ENCODE assay signal across 17 mouse cellular contexts in the genomic region with DNA sequence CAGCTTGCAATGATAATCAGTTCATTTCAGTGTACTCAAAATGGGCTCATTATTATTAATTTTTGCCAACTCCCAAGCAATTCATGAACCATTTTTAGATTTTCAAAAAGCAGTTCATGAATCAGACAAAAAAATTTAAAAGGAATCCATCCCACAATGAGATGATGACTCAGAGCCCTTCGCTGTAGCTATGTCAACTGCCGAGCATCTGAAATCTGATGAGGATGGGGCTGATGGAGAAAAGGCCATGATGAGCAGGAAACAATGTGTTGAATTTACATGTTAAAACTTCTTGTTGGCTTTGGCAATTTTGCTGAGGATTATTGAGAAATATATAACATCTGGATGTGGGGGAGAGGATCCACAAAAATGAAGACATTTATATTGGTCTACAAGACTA.
DNase-seq lines count a peak whose midpoint lies in the region; TF ChIP-seq lines count a peak whose summit lies in the region.
"Had no signal": no experiment of that assay in that cellular context is flagged by ENCODE, and none has a peak within 500 bp of the region (broad histone marks: within the 10 kb centered on the region; RNA-seq: fewer than 3 reads in every experiment).

No protein-coding gene starts in this region.

- no peaks in the 10 kb centered on the region for H3K27me3 ChIP-seq in myocyte (ENCODE audit: control insufficient read depth, insufficient read depth, insufficient read length)
- H3K27me3 ChIP-seq: midbrain, embryonic 13.5 days; neural tube, embryonic 13.5 days had no signal

- no peak overlapping the region for H3K4me2 ChIP-seq in myocyte (ENCODE audit: low read depth)
- H3K4me2 ChIP-seq: midbrain, embryonic 13.5 days; neural tube, embryonic 13.5 days had no signal

- H3K36me3 ChIP-seq in myocyte (ENCODE audit: control insufficient read depth, insufficient read depth) = no peaks in the 10 kb centered on the region
- H3K36me3 ChIP-seq: hindbrain, embryonic 10.5 days; midbrain, embryonic 13.5 days; neural tube, embryonic 13.5 days had no signal

- DNase-seq in layer of hippocampus, adult 11-12 months (ENCODE audit: low spot score) = peak; percentile 19
- no peak for DNase-seq in layer of hippocampus, postnatal 25 days (ENCODE audit: extremely low spot score in 1 of 2, low spot score in 1 of 2)
- DNase-seq in NIH3T3 (ENCODE audit: low read depth) = peak; percentile 83
- DNase-seq in fibroblast of lung, adult 2 months (ENCODE audit: low read depth) = peak; percentile 46
- no peak for DNase-seq in adrenal gland, postnatal 36 days
- DNase-seq in urinary bladder, postnatal 14 days (ENCODE audit: low spot score) = no peak
- DNase-seq in spleen, postnatal 14 days (ENCODE audit: low spot score in 2 of 2) = no peak
- DNase-seq: adrenal gland, postnatal 10 days; cerebellum, adult 2 months; gastrocnemius, postnatal 25 days; kidney, adult 11 months; liver; lung, postnatal 14 days had no signal

- H3K79me2 ChIP-seq in myocyte (ENCODE audit: control insufficient read depth, insufficient read depth) = no peaks in the 10 kb centered on the region

- no peak for TF ChIP-seq POLR2A in myocyte (IDR thresholded peaks at IDR 0.05; ENCODE audit: insufficient read length, low read depth)

- no peak overlapping the region for H3ac ChIP-seq in myocyte (ENCODE audit: control insufficient read depth, insufficient read length)

- no peak overlapping the region for H3K4me3 ChIP-seq in myocyte
- H3K4me3 ChIP-seq: hindbrain, embryonic 10.5 days; midbrain, embryonic 13.5 days; neural tube, embryonic 13.5 days had no signal

TF ChIP-seq in myocyte, 11 proteins besides CTCF, POLR2A, EP300 and RAD21:
- TF ChIP-seq MAX (IDR thresholded peaks at IDR 0.05; ENCODE audit: low read depth) = no peak
- TF ChIP-seq CEBPB (IDR thresholded peaks at IDR 0.05; ENCODE audit: insufficient read depth, poor library complexity, severe bottlenecking) = peak; percentile 58; the same call in 1 of the 2 replicates
- TF ChIP-seq MYOG (IDR thresholded peaks at IDR 0.05; ENCODE audit: control insufficient read depth in 1 of 3, insufficient read depth in 1 of 3, insufficient read length in 2 of 3, low read depth in 2 of 3) = no peak
- no peak for TF ChIP-seq MYOD1 (IDR thresholded peaks at IDR 0.05; ENCODE audit: control insufficient read depth in 1 of 3, insufficient read length in 2 of 3, low read depth in 2 of 3)

Comparison
In these comparisons a context has a peak if more than half of its experiments do, and no peak if none do; other contexts are left out.
1. DNase-seq: peak in layer of hippocampus, adult 11-12 months (single experiment), NIH3T3 (single experiment) and fibroblast of lung, adult 2 months (single experiment); none in layer of hippocampus, postnatal 25 days (0 of 2), adrenal gland, postnatal 36 days (0 of 2), urinary bladder, postnatal 14 days (single experiment) and spleen, postnatal 14 days (0 of 2).